Mouse (Mus musculus): Measurements from ENCODE around the gene Adam22.
A peak's percentile ranks its signal among the peaks of the same experiment; 100 is the strongest.

The Adam22 gene

GRCm38 (mm10) chr5:8146146-8146545, 221.8 kb downstream of the Adam22 start:
- DNase-seq, result no peak

- DNase-seq, result no peak
These were observed 222.5 kb downstream of the Adam22 start for GRCm38 (mm10) chr5:8145473-8145872.

GRCm38 (mm10) chr5:8132546-8132945, 235.4 kb downstream of the Adam22 start:
- no peak for DNase-seq

GRCm38 (mm10) chr5:8131918-8132317, 236.0 kb downstream of the Adam22 start:
- no peak for DNase-seq

DNA sequence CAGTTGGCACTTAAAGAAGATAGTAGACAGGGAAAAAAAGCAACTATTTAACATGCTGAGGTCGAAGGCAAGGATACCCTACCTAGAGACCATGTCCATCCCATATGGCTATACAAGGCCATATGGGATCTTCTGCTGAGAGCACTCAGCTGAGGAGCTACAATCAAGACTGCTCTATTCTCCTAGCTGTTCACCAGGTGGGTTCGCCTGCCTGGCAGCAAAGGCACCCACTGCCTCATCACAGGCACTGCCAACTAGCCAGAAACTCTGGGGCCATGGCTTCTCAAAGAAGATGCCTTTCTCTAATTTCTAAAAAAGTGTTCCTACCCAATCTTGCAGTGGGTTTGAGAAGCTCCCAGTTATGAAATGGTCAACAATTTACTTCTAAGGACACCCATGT, 238.2 kb downstream of the Adam22 start:
- no peak for DNase-seq

- no peak for DNase-seq
These were observed 247.0 kb downstream of the Adam22 start for GRCm38 (mm10) chr5:8120926-8121325.

GRCm38 (mm10) chr5:8120087-8120486, 247.9 kb downstream of the Adam22 start:
- no peak for DNase-seq

DNA sequence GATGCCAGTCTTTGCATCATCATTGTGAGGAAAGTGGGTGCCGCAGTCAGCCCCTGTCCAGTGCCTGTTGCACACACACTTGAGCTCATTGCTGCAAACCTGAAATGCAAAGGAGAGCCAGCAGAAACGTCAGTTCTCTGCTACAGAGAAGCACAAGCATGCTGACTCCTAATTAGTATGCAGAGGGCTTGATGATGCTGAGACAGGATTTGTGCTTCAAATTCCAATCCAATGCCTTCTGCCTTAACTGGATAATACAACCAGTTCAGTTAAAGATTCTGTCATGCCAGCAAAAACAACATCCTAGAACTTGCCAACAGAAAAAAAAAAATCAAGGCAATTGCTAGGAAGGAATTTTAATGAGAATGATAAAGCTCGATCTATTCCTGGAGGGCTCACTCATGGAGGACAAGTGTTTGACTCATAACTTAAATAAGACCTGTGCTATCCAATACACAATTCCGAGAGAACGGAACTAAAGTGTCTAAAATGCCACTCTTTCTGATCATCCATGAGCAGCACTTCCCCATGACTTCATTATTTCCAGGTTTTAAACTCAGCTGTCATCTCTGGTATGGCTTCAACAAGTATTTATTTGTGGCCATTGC, 251.3 kb downstream of the Adam22 start:
- DNase-seq, result no peak

DNA sequence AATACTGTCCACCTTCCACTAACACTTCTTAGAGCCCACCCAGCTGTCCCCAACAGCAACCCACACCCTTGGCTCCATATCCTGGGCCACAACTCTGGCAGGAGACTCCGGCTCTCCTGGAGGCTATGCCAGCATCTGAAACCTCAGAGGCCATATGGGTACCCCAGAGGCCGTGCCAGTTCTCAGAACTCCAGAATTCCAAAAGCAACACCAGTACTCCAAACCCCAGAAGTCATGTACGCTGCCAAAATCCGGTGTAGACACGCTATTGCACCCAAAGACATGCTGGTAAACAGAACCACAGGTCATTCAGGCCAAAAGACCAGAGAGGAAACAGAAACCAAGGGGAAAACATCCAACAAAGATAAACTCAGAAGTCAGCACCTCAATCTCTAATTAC, 255.7 kb downstream of the Adam22 start:
- no peak for DNase-seq

GRCm38 (mm10) chr5:8111691-8112090, 256.3 kb downstream of the Adam22 start:
- DNase-seq, result no peak

DNA sequence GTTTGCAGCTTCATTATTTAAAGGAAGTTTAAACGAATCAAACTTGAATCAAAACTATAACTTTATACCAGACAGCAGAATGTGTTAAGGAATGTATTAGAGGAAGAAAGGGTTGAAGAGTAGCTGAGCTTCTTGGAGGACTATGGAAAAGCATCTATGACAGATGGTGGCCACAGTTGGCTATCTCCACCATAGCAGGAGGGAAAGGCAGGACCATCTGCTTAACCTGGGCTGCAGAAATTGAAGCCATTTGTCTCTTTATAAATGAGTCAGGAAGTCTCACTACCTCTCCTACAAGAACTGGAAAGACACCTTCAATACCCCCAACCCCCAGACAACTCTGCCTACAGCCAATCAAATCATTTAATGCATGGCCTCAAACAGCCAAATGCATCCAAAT, 272.3 kb downstream of the Adam22 start:
- no peak for DNase-seq

DNA sequence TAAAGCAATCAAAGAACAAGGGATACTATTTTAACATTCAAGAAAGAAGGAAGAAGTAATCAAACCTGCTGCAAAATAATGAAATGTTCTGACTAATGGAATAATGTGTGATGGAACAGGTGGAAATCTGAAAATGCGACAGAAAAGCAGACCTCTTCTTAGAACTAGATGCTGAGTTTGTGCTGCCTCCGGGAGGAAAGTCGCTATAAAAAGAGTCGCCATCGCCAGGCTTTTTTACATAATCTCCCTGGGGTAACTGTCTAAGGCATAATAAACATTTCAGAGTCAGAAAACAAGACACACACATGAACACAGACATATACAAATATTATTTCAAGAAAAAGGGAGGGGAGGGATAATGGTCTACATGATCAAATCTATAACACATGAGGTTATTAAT, 273.0 kb downstream of the Adam22 start:
- DNase-seq, result no peak

DNA sequence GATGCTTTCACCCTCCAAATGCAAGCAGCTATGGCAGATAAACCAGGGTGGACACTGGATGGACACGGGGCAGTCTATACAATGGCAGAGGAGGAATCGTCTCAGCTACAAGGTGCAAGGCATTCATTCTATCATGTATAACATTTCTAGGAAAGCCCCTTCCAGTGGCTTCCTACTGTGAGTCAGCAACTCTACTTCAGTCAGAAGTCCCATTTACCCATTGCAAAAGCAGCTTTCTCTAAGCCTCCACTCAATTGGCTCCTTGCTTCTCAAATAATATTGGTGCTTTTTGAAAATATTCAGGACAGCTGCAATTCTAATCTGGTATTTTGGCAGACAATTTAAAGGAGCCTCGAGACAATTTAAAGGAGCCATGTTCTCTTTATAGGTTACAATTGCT, 279.8 kb downstream of the Adam22 start:
- DNase-seq, result no peak

DNA sequence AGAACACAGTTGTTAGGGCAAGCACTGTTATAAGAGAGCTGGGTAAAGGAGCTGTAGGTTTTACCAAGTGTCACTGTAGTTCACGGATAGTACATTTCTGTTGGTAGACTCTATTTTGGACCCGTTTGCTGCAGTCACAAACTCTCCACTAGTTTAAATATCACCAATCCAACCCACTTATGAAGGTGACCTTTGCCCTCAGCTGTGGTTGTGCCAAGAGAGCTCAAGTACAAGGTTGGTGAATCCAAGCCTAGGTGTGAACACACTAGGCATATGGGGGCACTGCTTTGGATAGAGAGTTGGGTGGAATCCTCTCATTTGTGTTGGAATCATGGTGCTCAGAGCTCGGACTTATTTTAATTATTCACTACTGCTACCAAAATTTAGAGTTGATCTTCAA, 282.3 kb downstream of the Adam22 start:
- no peak for DNase-seq

- DNase-seq, result no peak
These were observed 285.0 kb downstream of the Adam22 start for GRCm38 (mm10) chr5:8082800-8083509.

- no peak for DNase-seq
These were observed 290.5 kb downstream of the Adam22 start for GRCm38 (mm10) chr5:8077481-8077880.

- DNase-seq, result no peak
These were observed 293.9 kb downstream of the Adam22 start for GRCm38 (mm10) chr5:8073901-8074561.

GRCm38 (mm10) chr5:8073406-8073805, 294.6 kb downstream of the Adam22 start:
- no peak for DNase-seq

- DNase-seq, result no peak
These were observed 304.8 kb downstream of the Adam22 start for GRCm38 (mm10) chr5:8063207-8063606.

GRCm38 (mm10) chr5:8062469-8062868, 305.5 kb downstream of the Adam22 start:
- DNase-seq, result no peak

DNA sequence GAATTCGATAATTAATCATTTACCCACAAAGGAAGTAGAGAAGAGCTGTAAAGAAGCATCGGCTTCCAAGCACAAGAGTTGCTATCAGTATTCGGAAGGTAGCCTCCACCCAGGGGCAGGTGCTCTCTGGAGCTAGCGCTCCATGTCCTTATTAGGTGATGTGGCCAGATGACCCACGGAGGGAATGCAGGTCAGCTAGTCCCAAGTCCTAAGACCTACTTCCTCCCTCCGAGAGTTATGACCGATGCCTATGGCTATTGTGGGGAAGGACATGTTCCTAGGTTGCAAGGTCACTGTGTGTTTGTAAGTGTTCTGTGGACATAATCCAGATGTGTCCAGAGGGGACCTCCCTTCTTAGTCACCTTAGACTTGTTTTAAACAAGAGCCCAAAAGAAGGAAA, 309.9 kb downstream of the Adam22 start:
- DNase-seq, result no peak

DNA sequence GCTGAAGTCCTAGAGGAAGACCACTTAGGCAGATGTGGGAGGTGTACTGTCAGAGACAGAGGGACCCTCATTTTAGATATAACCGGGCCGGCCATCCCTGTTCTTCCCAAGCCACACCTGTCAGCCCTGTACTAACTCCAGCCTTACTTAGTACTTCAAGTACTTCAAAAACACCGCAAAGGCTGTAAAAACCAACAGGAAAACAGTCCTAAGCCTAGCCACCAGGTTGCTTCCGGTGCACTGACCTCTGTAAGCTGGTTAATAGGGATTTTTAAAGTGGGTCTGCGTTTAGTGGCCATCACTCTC, 311.0 kb downstream of the Adam22 start:
- DNase-seq, result no peak

GRCm38 (mm10) chr5:8056141-8057017, 311.6 kb downstream of the Adam22 start:
- peak; percentile 88 to 90 for DNase-seq
